Mouse (Mus musculus) embryo, embryonic 10.5 days (tissue): ENCODE measurements around the gene Cdcp1.
A peak's percentile ranks its signal among the peaks of the same experiment; 100 is the strongest.

ENCODE experiments used
- DNase-seq: peaks from one replicate; pipeline ENCODE4 v3.0.0-alpha.2; 2015; ENCODE audit warnings: low spot score

The Cdcp1 gene

GRCm38 (mm10) chr9:123151561-123151960, 64.3 kb downstream of the Cdcp1 start:
- DNase-seq, result no peak

- DNase-seq, result no peak
These were observed 65.4 kb downstream of the Cdcp1 start, which contains the start of gene Clec3b for GRCm38 (mm10) chr9:123150241-123151020. Gene Clec3b (plus strand): TSS chr9:123150946.

DNA sequence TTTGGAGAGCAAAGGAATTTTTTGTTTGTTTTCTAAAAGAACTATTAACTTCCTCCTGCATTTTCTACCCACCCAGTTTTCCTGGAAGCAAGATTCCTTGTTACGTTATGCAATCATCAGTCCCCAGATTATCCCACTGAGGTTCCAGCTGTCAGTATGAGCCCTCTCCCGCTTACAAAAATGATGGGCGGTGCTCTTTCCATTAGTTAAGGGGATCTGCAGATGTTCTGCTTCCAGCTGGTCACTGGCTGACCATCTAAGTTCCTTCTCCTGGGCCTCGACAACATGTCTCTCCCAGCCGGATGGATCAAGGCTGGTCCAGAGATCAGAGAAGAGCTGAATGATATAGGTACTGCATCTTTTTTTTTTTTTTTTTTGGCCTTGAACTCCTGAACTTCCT, 67.4 kb downstream of the Cdcp1 start:
- DNase-seq, result no peak

- no peak for DNase-seq
These were observed 75.8 kb downstream of the Cdcp1 start for GRCm38 (mm10) chr9:123139887-123140614.

- peak; percentile 24 for DNase-seq
These were observed 76.9 kb downstream of the Cdcp1 start for GRCm38 (mm10) chr9:123138891-123139474.

GRCm38 (mm10) chr9:123136953-123137682, 78.7 kb downstream of the Cdcp1 start:
- DNase-seq, result no peak

DNA sequence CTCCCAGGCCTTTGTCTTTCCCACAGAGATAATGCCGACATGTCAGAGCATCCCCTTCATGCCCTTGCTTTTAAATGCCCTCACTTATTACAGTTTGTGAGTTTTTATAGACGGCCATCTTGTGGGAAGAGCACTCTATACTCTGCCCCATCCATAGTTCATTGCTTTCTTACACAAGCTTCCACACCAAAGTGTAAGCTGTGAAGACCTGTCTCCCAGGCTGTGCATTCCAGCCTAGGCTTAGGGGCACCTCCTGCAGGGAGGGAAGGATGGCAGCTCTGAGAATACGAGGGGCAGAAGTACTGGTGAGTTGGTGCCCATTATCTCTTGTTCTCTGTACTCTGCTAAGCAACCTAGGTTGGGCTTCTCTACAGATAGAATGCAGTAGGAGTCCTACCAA, 82.8 kb downstream of the Cdcp1 start:
- DNase-seq, result no peak

DNA sequence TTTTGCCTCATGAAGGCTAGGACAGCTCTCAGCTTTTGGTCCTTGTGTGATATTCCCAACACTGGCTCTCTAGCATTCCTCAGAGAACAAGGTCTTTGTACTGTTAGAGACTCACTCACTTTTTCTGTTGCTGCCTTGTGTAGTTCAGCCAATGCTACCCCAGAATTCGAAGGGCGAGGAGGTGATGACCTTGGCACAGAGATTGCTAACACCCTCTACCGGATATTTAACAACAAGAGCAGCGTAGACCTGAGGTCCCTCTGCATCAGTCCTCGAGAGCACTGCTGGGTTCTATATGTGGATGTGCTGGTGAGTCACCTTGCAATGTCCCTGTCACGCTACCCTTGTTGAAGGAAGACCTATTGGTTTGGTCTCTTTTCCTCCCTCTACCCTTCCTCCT, 88.2 kb downstream of the Cdcp1 start:
- no peak for DNase-seq

- no peak for DNase-seq
These were observed 91.3 kb downstream of the Cdcp1 start for GRCm38 (mm10) chr9:123124413-123124981.

- DNase-seq, result peak; percentile 34
These were observed 92.0 kb downstream of the Cdcp1 start for GRCm38 (mm10) chr9:123123571-123124412.

DNA sequence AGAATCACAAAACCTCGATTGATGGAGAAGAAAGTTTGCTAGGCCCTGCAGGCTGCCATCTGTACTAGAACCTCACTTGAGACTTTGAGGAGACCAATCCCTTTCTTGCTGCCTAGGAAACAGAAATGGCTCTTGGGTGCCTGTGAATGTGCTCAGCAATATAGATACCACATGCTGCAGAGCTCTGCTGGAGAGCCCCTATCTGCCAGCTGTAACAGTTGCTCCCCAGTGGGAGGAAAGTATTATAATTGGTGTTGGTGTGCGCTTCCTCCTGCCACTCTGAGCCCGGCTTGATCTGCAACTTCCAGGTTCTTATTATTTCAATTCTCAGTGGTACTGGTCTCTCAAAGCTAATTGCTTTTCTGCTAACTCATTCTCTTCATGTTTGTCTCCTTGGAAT, 92.8 kb downstream of the Cdcp1 start:
- no peak for DNase-seq
